Mouse (Mus musculus): Measurements from ENCODE around the gene Orc6. TPM values are rescaled to one million over a fixed set of nuclear protein-coding genes. Genes with fewer than 3 reads are reported as not detected.

Orc6 gene
- polyA plus RNA-seq, 1 experiment from 2014 or later, result 77.5 TPM

DNA sequence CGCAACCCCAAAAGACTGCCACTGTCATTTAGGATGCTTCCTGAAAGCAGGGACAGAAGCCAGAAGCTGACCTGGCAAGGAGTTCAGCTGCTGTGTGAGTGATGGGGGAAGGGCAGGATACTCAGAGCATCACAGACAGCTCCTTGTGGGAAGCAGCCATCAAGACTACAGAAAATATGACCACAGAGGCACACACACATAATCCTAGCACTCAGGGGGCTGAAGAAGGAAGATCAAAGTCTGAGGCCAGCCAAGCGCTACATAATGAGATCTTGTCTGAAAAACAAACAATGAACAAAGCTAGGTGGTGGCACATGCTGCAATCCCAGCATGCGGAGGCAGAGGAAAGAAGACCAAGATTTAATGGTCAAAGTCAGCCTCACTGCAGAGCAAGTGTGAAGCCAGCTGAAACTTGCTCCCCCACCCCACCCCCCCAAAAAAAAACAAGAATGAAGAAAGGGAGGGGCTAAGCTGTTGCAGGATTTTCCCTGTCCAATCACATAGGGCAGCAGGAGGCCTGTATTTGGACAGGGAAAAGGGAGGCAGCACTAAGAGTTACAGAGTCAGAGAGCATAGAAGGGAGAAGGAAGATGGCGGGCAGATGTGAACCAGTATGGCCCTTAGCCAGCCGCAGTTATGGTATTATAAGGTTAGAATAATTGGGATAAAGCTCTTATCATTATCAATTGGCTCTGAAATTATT, 40.6 kb downstream of the Orc6 start:
- Histone ChIP-seq H3K36me3 (ENCODE audit: control insufficient read depth, insufficient read depth, low read length) (no peaks in the 10 kb centered on the region), H3K4me1 (ENCODE audit: control insufficient read depth, insufficient read depth, low read length) (no peaks in the 10 kb centered on the region), H3K9me3 (ENCODE audit: control insufficient read depth, low read length) (no peaks in the 10 kb centered on the region), H3K9ac (replicated peaks; ENCODE audit: low read length) (no peak overlapping the region), H3K4me3 (replicated peaks; ENCODE audit: low read depth, low read length) (no peak overlapping the region), H3K27ac (replicated peaks; ENCODE audit: low read depth, low read length) (no peak overlapping the region), H3K27me3 (ENCODE audit: control insufficient read depth, insufficient read depth, low read length) (no peaks in the 10 kb centered on the region), H3K4me2 (ENCODE audit: low read length) (no peak overlapping the region)
- WGBS, result 61% methylated on average over 5 of the region's 5 CpGs
- DNase-seq (peak; percentile 27), ATAC-seq (ENCODE audit: low FRiP score, low TSS enrichment) (no peak)

DNA sequence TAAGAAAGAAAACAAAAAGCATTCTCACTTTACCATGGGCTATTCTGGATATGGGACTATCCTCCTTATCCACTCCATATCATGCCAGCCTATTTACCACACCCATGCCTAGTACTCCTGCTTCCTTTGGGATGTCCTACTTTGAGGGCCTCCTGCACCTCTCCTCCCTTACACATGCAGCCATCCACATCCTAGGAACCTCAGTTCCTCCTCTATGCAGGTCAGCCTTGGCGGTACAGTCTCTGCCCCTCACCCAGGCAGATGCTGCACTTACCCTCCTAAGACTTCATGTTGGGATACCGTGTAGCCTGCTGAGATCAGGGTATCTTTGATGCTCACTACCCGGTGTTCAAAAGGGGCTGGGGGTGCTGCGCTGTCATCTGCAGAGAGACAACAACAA, 53.9 kb downstream of the Orc6 start:
- Histone ChIP-seq H3K9me3 (ENCODE audit: control insufficient read depth, low read length) (no peaks in the 10 kb centered on the region), H3K9ac (replicated peaks; ENCODE audit: low read length) (no peak overlapping the region), H3K27ac (replicated peaks; ENCODE audit: low read depth, low read length) (no peak overlapping the region), H3K27me3 (ENCODE audit: control insufficient read depth, insufficient read depth, low read length) (no peaks in the 10 kb centered on the region), H3K36me3 (ENCODE audit: control insufficient read depth, insufficient read depth, low read length) (no peaks in the 10 kb centered on the region), H3K4me1 (ENCODE audit: control insufficient read depth, insufficient read depth, low read length) (no peaks in the 10 kb centered on the region), H3K4me2 (ENCODE audit: low read length) (no peak overlapping the region), H3K4me3 (replicated peaks; ENCODE audit: low read depth, low read length) (no peak overlapping the region)
- 85% methylated on average over 4 of the region's 4 CpGs for WGBS
- DNase-seq (no peak), ATAC-seq (ENCODE audit: low FRiP score, low TSS enrichment) (no peak)

Other genes starting within 250 kb of the Orc6 start
- 65.0 and 80.9 TPM in 2 replicates for gene Fbxw9, start 239.6 kb upstream of the Orc6 start, polyA plus RNA-seq (2014; fragmentation: Nextera tagmentation; extraction: Ambion mirVana)
- 1.7 TPM in 1 of 2 replicates, not detected in the other for gene Gm5741, start 231.7 kb upstream of the Orc6 start, polyA plus RNA-seq (2014; fragmentation: Nextera tagmentation; extraction: Ambion mirVana)
- 88.8 and 95.8 TPM in 2 replicates for gene Dhps, start 227.9 kb upstream of the Orc6 start, polyA plus RNA-seq (2014; fragmentation: Nextera tagmentation; extraction: Ambion mirVana)
- gene Wdr83os, start 218.9 kb upstream of the Orc6 start, polyA plus RNA-seq (2014; fragmentation: Nextera tagmentation; extraction: Ambion mirVana), result 141 and 154 TPM in 2 replicates
- 53.9 and 58.2 TPM in 2 replicates for gene Wdr83, start 218.3 kb upstream of the Orc6 start, polyA plus RNA-seq (2014; fragmentation: Nextera tagmentation; extraction: Ambion mirVana)
- 13.3 and 17.2 TPM in 2 replicates for gene Man2b1, start 216.4 kb upstream of the Orc6 start, polyA plus RNA-seq (2014; fragmentation: Nextera tagmentation; extraction: Ambion mirVana)
- gene Zfp791, start 176.5 kb upstream of the Orc6 start, polyA plus RNA-seq (2014; fragmentation: Nextera tagmentation; extraction: Ambion mirVana), result 3.0 and 4.0 TPM in 2 replicates
- gene Cks1brt, start 147.7 kb upstream of the Orc6 start, polyA plus RNA-seq (2014; fragmentation: Nextera tagmentation; extraction: Ambion mirVana), result not detected in 2 replicates
- gene Olfr371, start 73.6 kb upstream of the Orc6 start, polyA plus RNA-seq (2014; fragmentation: Nextera tagmentation; extraction: Ambion mirVana), result not detected in 2 replicates
- gene Vps35, start 170 bp downstream of the Orc6 start, polyA plus RNA-seq (2014; fragmentation: Nextera tagmentation; extraction: Ambion mirVana), result 155 and 182 TPM in 2 replicates
- 0.15 and 0.36 TPM in 2 replicates for gene Mylk3, start 86.7 kb downstream of the Orc6 start, polyA plus RNA-seq (2014; fragmentation: Nextera tagmentation; extraction: Ambion mirVana)
- 40.9 and 41.1 TPM in 2 replicates for gene 4921524J17Rik, start 133.2 kb downstream of the Orc6 start, polyA plus RNA-seq (2014; fragmentation: Nextera tagmentation; extraction: Ambion mirVana)
- gene Gpt2, start 192.9 kb downstream of the Orc6 start, polyA plus RNA-seq (2014; fragmentation: Nextera tagmentation; extraction: Ambion mirVana), result 32.9 and 38.1 TPM in 2 replicates

Data from midbrain, embryonic 14.5 days (tissue).